Mouse (Mus musculus) CH12.LX (cell line): ENCODE measurements around the gene 4930415O20Rik.

Experiments
- KAT2A ChIP-seq: IDR thresholded peaks from 2 replicates; pipeline ENCODE4 v1.6.1; 2012; ENCODE audit warnings: low read length, improper control_type of control experiment, inconsistent platforms; ENCODE audit not compliant: insufficient replicate concordance
- MAX ChIP-seq: IDR thresholded peaks from 2 replicates; pipeline ENCODE4 v1.6.1; 2011; ENCODE audit warnings: low read length, improper control_type of control experiment
- USF1 ChIP-seq: IDR thresholded peaks from 2 replicates; pipeline ENCODE4 v1.6.1; 2014; ENCODE audit warnings: low read depth, mild to moderate bottlenecking, inconsistent platforms, low read length, improper control_type of control experiment
- ZC3H11A ChIP-seq: IDR thresholded peaks from 2 replicates; pipeline ENCODE4 v1.6.1; 2012; ENCODE audit warnings: low read depth, mild to moderate bottlenecking, inconsistent platforms, low read length, improper control_type of control experiment
- ZNF384 ChIP-seq: IDR thresholded peaks from 2 replicates; pipeline ENCODE4 v1.6.1; 2012; ENCODE audit warnings: low read depth, low read length, improper control_type of control experiment, inconsistent platforms

DNA sequence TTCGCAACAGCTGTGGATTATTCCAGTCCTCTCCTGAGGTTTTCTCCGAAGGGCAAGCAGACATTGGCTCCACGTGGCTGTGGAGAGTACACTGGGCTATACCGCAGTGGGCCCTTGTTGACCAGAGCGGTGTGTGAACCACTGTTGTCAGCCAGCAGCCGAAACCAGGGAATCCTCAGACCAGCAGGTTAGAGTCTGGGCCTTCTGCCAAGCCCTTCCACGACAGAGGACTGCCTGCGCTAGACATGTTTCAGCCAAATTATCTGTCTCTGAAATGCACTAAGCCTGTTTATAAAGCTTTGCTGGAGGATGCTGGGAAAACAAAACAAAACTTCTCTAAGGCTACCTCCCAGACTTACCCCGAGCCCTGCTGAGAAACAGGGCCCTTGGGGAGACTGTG, 43.7 kb downstream of the 4930415O20Rik start:
- TF ChIP-seq USF1 (no peak), ZC3H11A (no peak), MAX (no peak), KAT2A (no peak), ZNF384 (no peak)
